Mouse (Mus musculus) layer of hippocampus, adult 11-12 months (tissue): ENCODE measurements around the gene R3hdm4.
"Not testable (repeated sequence)": the region's sequence is repeated elsewhere in the genome, so short reads cannot be mapped to it uniquely, and the experiment has no call there.

Experiments
- DNase-seq: peaks from one replicate; pipeline ENCODE4 v3.0.0; 2022; ENCODE audit warnings: low spot score

Gene R3hdm4

GRCm38 (mm10) chr10:79897316-79898245 is 23.4 kb downstream of the R3hdm4 start:
- DNase-seq: no peak

- no peak for DNase-seq
Measured at GRCm38 (mm10) chr10:79896814-79897213, 24.2 kb downstream of the R3hdm4 start.

- DNase-seq: no peak
Measured at GRCm38 (mm10) chr10:79896306-79896705, 24.7 kb downstream of the R3hdm4 start.

- peak; percentile 82 for DNase-seq
Measured at GRCm38 (mm10) chr10:79892451-79893118, 28.4 kb downstream of the R3hdm4 start.

- no peak for DNase-seq
Measured at GRCm38 (mm10) chr10:79890670-79891069, 30.3 kb downstream of the R3hdm4 start, which contains the start of gene Cfd. Gene Cfd (plus strand): TSS chr10:79890853.

- DNase-seq: no peak
Measured at GRCm38 (mm10) chr10:79889386-79889785, 31.6 kb downstream of the R3hdm4 start.

- DNase-seq: no peak
Measured at GRCm38 (mm10) chr10:79886611-79887010, 34.4 kb downstream of the R3hdm4 start.

GRCm38 (mm10) chr10:79886054-79886453 is 35.0 kb downstream of the R3hdm4 start, which contains the start of gene Elane:
Gene Elane (plus strand): TSS chr10:79886247.
- no peak for DNase-seq

- not testable (repeated sequence) for DNase-seq
Measured at GRCm38 (mm10) chr10:79884938-79885337, 36.1 kb downstream of the R3hdm4 start.

GRCm38 (mm10) chr10:79884446-79884845 is 36.6 kb downstream of the R3hdm4 start:
- DNase-seq: no peak

- peak; percentile 87 for DNase-seq
Measured at GRCm38 (mm10) chr10:79883297-79884084, 37.5 kb downstream of the R3hdm4 start.

GRCm38 (mm10) chr10:79881981-79882380 is 39.0 kb downstream of the R3hdm4 start:
- no peak for DNase-seq

- DNase-seq: no peak
Measured at GRCm38 (mm10) chr10:79880721-79881120, 40.3 kb downstream of the R3hdm4 start.

- DNase-seq: no peak
Measured at GRCm38 (mm10) chr10:79879527-79879926, 41.5 kb downstream of the R3hdm4 start.

- DNase-seq: no peak
Measured at GRCm38 (mm10) chr10:79877757-79878156, 43.3 kb downstream of the R3hdm4 start.

- DNase-seq: no peak
Measured at GRCm38 (mm10) chr10:79877174-79877573, 43.8 kb downstream of the R3hdm4 start.

- DNase-seq: no peak
Measured at GRCm38 (mm10) chr10:79874290-79874862, 46.6 kb downstream of the R3hdm4 start, which contains the start of the genes Prtn3 and Plppr3. Gene Prtn3 (plus strand): TSS chr10:79874476. Gene Plppr3 (minus strand): TSS chr10:79874634.

- no peak for DNase-seq
Measured at GRCm38 (mm10) chr10:79873715-79874289, 47.2 kb downstream of the R3hdm4 start.

GRCm38 (mm10) chr10:79873313-79873712 is 47.7 kb downstream of the R3hdm4 start:
- DNase-seq: no peak

- no peak for DNase-seq
Measured at GRCm38 (mm10) chr10:79872862-79873261, 48.1 kb downstream of the R3hdm4 start.

- DNase-seq: no peak
Measured at GRCm38 (mm10) chr10:79871845-79872244, 49.2 kb downstream of the R3hdm4 start.
